Comparison of ENCODE assay signal across 10 mouse cellular contexts in the genomic region with DNA sequence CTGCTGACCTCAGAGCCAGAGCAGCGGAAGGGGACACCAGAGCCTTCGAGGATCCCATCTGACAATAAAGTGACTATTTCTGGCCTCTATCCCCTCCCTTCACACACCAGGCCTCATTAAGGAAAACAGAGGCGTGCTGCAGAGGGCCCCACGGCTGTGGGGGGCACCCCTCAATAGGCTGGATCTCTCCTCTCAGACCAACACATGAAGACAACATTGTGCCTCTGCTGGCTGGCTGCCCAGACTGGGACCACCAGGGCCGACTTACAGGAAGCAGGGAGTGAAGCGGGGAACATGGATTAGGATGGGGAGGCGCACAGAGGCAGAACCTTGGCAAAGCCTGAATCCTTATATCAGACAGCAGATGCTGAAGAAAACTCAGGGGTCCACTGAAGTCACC.
A peak's percentile ranks its signal among the peaks of the same experiment; 100 is the strongest.
DNase-seq lines count a peak whose midpoint lies in the region; ATAC-seq lines count a peak whose summit lies in the region.
"Had no signal": no experiment of that assay in that cellular context is flagged by ENCODE, and none has a peak within 500 bp of the region (broad histone marks: within the 10 kb centered on the region; RNA-seq: fewer than 3 reads in every experiment).

No protein-coding gene starts in this region.

- peaks cover 87% of the 10 kb centered on the region for H3K36me3 ChIP-seq in kidney, embryonic 15.5 days
- H3K36me3 ChIP-seq in embryonic facial prominence, embryonic 10.5 days (replicated peaks) = peaks cover 100% of the 10 kb centered on the region
- peaks cover 20% of the 10 kb centered on the region for H3K36me3 ChIP-seq in forebrain, embryonic 16.5 days (ENCODE audit: control insufficient read depth, insufficient read depth)
- H3K36me3 ChIP-seq in midbrain, embryonic 11.5 days (ENCODE audit: control insufficient read depth, insufficient read depth, low read length) = peaks cover 4% of the 10 kb centered on the region

- H3K27ac ChIP-seq in kidney, embryonic 15.5 days = peak overlapping the region; percentile 70
- 0 out of 2 replicates have a peak overlapping the region, but pooled peaks have one; percentile 12 for H3K27ac ChIP-seq in embryonic facial prominence, embryonic 10.5 days (replicated peaks)
- peak overlapping the region; percentile 72 for H3K27ac ChIP-seq in forebrain, embryonic 16.5 days (ENCODE audit: low read length)
- peak overlapping the region; percentile 48; the same call in 1 of the 2 replicates for H3K27ac ChIP-seq in midbrain, embryonic 11.5 days (ENCODE audit: low read depth, low read length)

- ATAC-seq in kidney, embryonic 15.5 days (replicated peaks; ENCODE audit: low FRiP score) = no peak
- peak; percentile 82 for ATAC-seq in forebrain, embryonic 16.5 days
- ATAC-seq in midbrain, embryonic 11.5 days (ENCODE audit: low FRiP score) = no peak; the same call in 1 of the 2 replicates

- no peaks in the 10 kb centered on the region for H3K27me3 ChIP-seq in kidney, embryonic 15.5 days
- H3K27me3 ChIP-seq in embryonic facial prominence, embryonic 10.5 days (replicated peaks; ENCODE audit: low read depth, poor library complexity, severe bottlenecking) = no peaks in the 10 kb centered on the region
- no peaks in the 10 kb centered on the region for H3K27me3 ChIP-seq in forebrain, embryonic 16.5 days (replicated peaks; ENCODE audit: control insufficient read depth, insufficient read depth, low read length)
- no peaks in the 10 kb centered on the region for H3K27me3 ChIP-seq in midbrain, embryonic 11.5 days (ENCODE audit: control insufficient read depth, insufficient read depth, low read length)

- peak overlapping the region; percentile 29; the same call in 1 of the 2 replicates for H3K9ac ChIP-seq in kidney, embryonic 15.5 days
- peak overlapping the region; percentile 3; the same call in 1 of the 2 replicates for H3K9ac ChIP-seq in forebrain, embryonic 16.5 days (replicated peaks; ENCODE audit: low read depth, low read length)
- no peak overlapping the region for H3K9ac ChIP-seq in midbrain, embryonic 11.5 days (ENCODE audit: low read length)

- peaks cover 53% of the 10 kb centered on the region for H3K4me1 ChIP-seq in kidney, embryonic 15.5 days
- peaks cover 35% of the 10 kb centered on the region for H3K4me1 ChIP-seq in embryonic facial prominence, embryonic 10.5 days
- H3K4me1 ChIP-seq in forebrain, embryonic 16.5 days (replicated peaks; ENCODE audit: control insufficient read depth, insufficient read depth, low read length) = peaks cover 22% of the 10 kb centered on the region
- peaks cover 15% of the 10 kb centered on the region for H3K4me1 ChIP-seq in midbrain, embryonic 11.5 days (ENCODE audit: control insufficient read depth, insufficient read depth, low read length)

- no peaks in the 10 kb centered on the region for H3K9me3 ChIP-seq in kidney, embryonic 15.5 days (replicated peaks)
- H3K9me3 ChIP-seq in embryonic facial prominence, embryonic 10.5 days = peaks cover 5% of the 10 kb centered on the region; the same call in 1 of the 2 replicates
- no peaks in the 10 kb centered on the region for H3K9me3 ChIP-seq in forebrain, embryonic 16.5 days (ENCODE audit: control insufficient read depth, low read length)
- H3K9me3 ChIP-seq in midbrain, embryonic 11.5 days (ENCODE audit: control insufficient read depth, low read length) = no peaks in the 10 kb centered on the region

- DNase-seq in kidney, postnatal 10 days = no peak
- DNase-seq in embryonic facial prominence, embryonic 10.5 days (ENCODE audit: low spot score) = no peak
- no peak for DNase-seq in midbrain, embryonic 11.5 days (ENCODE audit: low spot score, missing footprints)
- no peak for DNase-seq in urinary bladder, postnatal 36 days (ENCODE audit: low spot score in 2 of 2)
- no peak for DNase-seq in urinary bladder, postnatal 10 days (ENCODE audit: low spot score)
- no peak for DNase-seq in adrenal gland, adult 18-20 months (ENCODE audit: low spot score in 2 of 2)
- DNase-seq: gastrocnemius, postnatal 10 days; right cerebral cortex, adult 18-20 months had no signal

- 47% methylated on average over 7 of the region's 7 CpGs for WGBS in kidney, embryonic 15.5 days
- 74% methylated on average over 7 of the region's 7 CpGs for WGBS in embryonic facial prominence, embryonic 10.5 days
- WGBS in forebrain, embryonic 16.5 days = 9% methylated on average over 7 of the region's 7 CpGs
- 71% methylated on average over 7 of the region's 7 CpGs for WGBS in midbrain, embryonic 11.5 days

- no peak overlapping the region for H3K4me2 ChIP-seq in kidney, embryonic 15.5 days
- H3K4me2 ChIP-seq in forebrain, embryonic 16.5 days (ENCODE audit: low read length) = no peak overlapping the region
- no peak overlapping the region for H3K4me2 ChIP-seq in midbrain, embryonic 11.5 days

- no peak overlapping the region for H3K4me3 ChIP-seq in kidney, embryonic 15.5 days (replicated peaks)
- no peak overlapping the region for H3K4me3 ChIP-seq in embryonic facial prominence, embryonic 10.5 days
- H3K4me3 ChIP-seq in forebrain, embryonic 16.5 days (replicated peaks; ENCODE audit: low read length) = no peak overlapping the region
- H3K4me3 ChIP-seq in midbrain, embryonic 11.5 days (ENCODE audit: low read depth, low read length) = no peak overlapping the region

Comparison
In these comparisons a context has a peak if more than half of its experiments do, and no peak if none do; other contexts are left out.
1. H3K27ac ChIP-seq: peak in every context shown above with its lines; median percentile 72 in forebrain, embryonic 16.5 days; 70 in kidney, embryonic 15.5 days; 48 in midbrain, embryonic 11.5 days; 12 in embryonic facial prominence, embryonic 10.5 days.